Mouse (Mus musculus): ENCODE measurements at regions not wholly inside any gene's neighbourhood (a gene's known extent, or its start where the extent isn't known, plus 50 kb on each side); places are given as distances from the start of the nearest gene placed in this dataset.
A peak's percentile ranks its signal among the peaks of the same experiment; 100 is the strongest.

GRCm38 (mm10) chr15:8582676-8583075 is 62.9 kb upstream of the Gm2310 start:
- DNase-seq, result no peak
- intact Hi-C loops (cut with DNase I; ENCODE audit: low total_unique reads), result loop anchor here (5.0 to 10.0 kb wide), 2 partner anchors 125 to 198 kb away; no protein-coding TSS in a partner anchor

GRCm38 (mm10) chr15:8581146-8581913 is 61.6 kb upstream of the Gm2310 start:
- intact Hi-C loops (cut with DNase I; ENCODE audit: low total_unique reads), result loop anchor here (5.0 to 10.0 kb wide), 2 partner anchors 124 to 197 kb away; no protein-coding TSS in a partner anchor
- DNase-seq, result no peak

- intact Hi-C loops (cut with DNase I; ENCODE audit: low total_unique reads), result loop anchor here (5.0 to 10.0 kb wide), 2 partner anchors 123 to 195 kb away; no protein-coding TSS in a partner anchor
These were observed 60.3 kb upstream of the Gm2310 start for GRCm38 (mm10) chr15:8580077-8580476.

GRCm38 (mm10) chr15:8577480-8577881 is 57.7 kb upstream of the Gm2310 start:
- DNase-seq, result peak; percentile 19
- intact Hi-C loops (cut with DNase I; ENCODE audit: low total_unique reads), result no loop called here

More at GRCm38 (mm10) chr15:8580077-8580476, 60.3 kb upstream of the Gm2310 start:
- DNase-seq, result no peak

- intact Hi-C loops (cut with DNase I; ENCODE audit: low total_unique reads), result no loop called here
- DNase-seq, result no peak
These were observed 57.2 kb upstream of the Gm2310 start for GRCm38 (mm10) chr15:8576975-8577374.

GRCm38 (mm10) chr15:8569617-8570016 is 49.9 kb upstream of the Gm2310 start:
- intact Hi-C loops (cut with DNase I; ENCODE audit: low total_unique reads), result no loop called here
- no peak for DNase-seq

All from gastrocnemius, postnatal 14 days (tissue).